Mouse (Mus musculus) CD4-positive helper T cell, adult 2 months (primary cell): ENCODE measurements around the gene Mapk14.

ENCODE experiments used
- DNase-seq: peaks from one replicate; pipeline ENCODE4 v3.0.0-alpha.2; 2012; ENCODE audit warnings: low read depth, missing footprints, low spot score

The Mapk14 gene

DNA sequence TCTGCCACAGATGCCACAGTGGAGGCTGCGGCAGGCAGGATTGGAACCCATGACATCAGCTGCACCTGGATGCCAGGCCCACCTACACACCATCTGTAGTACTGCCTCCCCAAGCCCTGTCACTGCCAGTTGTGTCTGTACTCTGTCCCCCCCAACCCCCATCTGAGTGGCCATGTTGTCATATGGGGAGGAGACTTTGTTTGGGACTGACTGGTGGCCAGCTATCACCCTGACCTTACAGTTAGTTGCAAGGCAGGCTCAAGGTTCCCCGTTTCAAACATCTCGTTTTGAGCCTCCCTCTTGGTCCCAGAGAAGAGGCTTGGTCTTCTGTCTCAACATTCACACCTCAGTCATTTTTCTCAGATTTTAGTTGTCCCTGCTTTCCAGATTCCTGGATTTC lies 88.6 kb downstream of the Mapk14 start:
- no peak for DNase-seq

DNA sequence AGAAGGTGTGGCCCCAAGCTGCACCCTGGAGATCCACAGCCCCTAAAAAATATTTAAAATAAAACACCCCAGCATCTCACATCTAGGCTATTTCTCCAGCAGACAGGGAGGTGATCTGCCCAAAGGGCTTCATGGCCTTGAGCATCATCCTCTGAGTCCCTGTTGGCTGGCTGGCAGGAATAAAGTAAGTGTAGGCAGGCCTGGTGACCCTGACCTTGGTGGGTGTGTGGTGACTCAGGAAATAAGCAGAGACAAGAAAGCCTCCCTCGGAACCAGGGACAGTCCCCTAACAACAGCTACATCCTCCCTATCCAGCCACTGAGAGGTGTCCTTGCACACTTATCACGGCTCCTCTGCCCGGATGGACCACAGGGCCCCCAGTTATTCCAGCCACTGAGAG lies 89.7 kb downstream of the Mapk14 start:
- DNase-seq = no peak

DNA sequence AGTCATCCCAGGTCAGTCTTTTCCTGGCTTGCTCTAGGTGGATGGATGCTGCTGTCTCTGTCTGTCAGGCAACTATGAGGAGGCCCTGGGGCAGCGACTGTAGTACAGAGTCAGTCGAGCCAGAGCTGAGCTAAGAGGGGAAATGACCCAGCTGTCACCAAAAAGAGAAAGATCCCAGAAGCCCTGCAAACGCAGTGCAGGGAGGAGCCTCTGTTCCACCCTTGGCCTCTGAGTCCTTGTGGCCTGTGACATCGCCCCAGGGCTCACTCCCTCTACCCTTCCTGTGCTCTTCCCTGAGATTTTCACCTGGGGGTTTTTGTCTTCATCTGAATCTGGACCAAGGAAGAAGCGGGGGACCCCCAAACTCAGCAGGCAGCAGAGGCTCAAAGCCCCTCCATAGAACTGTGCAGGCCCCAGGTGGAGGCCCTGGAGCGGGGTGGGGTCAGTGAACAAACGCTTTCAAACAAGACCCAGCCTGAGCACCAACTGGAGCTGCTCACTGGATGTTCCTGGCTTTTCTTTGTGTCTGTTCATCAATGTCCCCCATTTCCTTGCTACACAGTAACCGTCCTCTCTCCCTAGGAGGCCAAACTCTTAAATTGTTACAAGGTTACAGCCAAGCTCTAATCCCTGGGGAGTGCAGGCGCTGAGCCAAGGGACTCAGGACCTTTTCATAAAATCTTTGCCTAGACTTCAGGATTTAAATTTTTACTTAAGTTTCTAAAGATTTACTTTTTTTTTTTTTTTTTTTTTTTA lies 90.3 kb downstream of the Mapk14 start:
- no peak for DNase-seq

DNA sequence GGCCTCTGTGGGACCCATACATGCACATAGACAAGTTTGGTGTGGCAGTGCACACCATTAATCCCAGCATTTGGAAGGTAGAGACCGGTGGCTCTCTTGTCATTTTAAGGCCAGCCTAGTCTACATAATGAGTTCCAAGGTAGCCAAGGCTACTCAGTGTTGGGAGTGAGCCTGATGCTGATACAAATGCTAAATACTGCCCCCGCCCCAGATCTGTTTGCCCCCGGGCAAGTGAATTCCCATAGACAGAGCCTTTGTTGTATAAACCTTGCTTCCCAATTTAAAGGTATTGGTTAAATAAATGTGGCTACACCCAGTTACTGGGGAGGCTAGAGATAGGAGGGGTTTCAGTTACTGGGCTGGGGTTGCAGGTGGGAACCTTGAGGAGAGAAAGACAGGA lies 93.9 kb downstream of the Mapk14 start:
- DNase-seq = no peak

DNA sequence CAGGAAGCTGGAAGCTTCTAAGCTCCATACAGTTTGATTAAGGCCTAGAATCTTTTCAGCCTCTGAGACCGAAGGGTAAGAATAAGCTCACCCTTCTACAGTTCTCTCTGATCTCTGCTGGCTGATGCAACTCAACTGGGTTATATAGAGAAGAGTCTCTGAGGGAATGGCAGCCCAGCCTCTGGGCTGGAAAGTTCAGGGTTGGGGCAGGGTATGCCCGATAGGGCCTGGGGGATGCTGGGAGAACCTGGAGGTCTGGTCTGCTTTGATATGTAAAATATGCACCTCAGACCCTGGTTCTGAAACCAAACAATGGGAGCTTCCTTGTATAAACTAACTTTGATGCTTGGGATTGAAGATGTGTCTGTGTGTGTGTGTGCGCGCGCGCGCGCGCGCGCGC lies 96.4 kb downstream of the Mapk14 start:
- no peak for DNase-seq

DNA sequence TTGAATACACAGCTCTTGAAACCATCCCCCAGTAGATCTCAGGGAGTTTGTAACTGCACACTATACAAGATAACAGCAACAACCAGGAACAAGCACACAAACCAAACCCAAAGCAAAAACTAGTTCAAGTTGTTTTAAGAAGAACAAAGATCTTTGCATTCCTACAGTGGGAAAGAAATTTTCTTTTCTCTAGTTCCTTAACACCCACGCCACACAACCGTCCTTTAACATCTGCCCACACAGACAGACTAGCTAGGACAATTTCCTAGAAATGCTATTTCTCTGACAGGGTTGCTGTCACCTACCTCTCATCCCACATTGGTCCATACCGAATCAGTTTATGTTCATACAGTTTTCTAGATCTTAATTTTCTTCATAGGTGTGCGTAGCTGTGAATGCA lies 105.9 kb downstream of the Mapk14 start:
- DNase-seq = no peak
